Mouse (Mus musculus) olfactory bulb, adult 2 months (tissue): ENCODE results near the gene Ndufaf2. TPM values are rescaled to one million over a fixed set of nuclear protein-coding genes. Genes with fewer than 3 reads are reported as not detected.

Experiments used
- H3K27ac ChIP-seq: fragments of 200-500 bp; 2 replicates; pipeline ENCODE4 v1.5.1; 2012; ENCODE audit warnings: low read depth, low read length; ENCODE audit not compliant: insufficient read depth
- H3K4me1 ChIP-seq: fragments of 200-500 bp; 2 replicates; pipeline ENCODE4 v1.6.1; 2012; ENCODE audit warnings: low read length; ENCODE audit not compliant: control insufficient read depth, insufficient read depth
- H3K4me3 ChIP-seq: fragments of 200-500 bp; 2 replicates; pipeline ENCODE4 v1.5.1; 2012; ENCODE audit warnings: mild to moderate bottlenecking, low read depth, low read length, moderate library complexity; ENCODE audit not compliant: insufficient read depth
- CTCF ChIP-seq: fragments of 200-500 bp; IDR thresholded peaks from 2 replicates; pipeline ENCODE4 v1.5.1; 2012; ENCODE audit warnings: low read depth, mild to moderate bottlenecking, low read length, moderate library complexity; ENCODE audit not compliant: insufficient read depth
- POLR2A ChIP-seq: fragments of 200-500 bp; IDR thresholded peaks from 2 replicates; pipeline ENCODE4 v1.6.1; 2012; ENCODE audit warnings: mild to moderate bottlenecking, low read depth, low read length, moderate library complexity; ENCODE audit not compliant: insufficient read depth
- WGBS: fragments of 180-500 bp; shearing (Covaris S2); methylation state at CpG from one replicate; pipeline ENCODE4 v1.1.7; 2018; 5-methylcytosine and 5-hydroxymethylcytosine counted together
- polyA plus RNA-seq: library from polyadenylated mRNA; stranded (reverse); fragments of >200 nt; gene quantifications from 2 replicates; pipeline ENCODE4 v1.2.4, GENCODE M21; 2012; ENCODE audit warnings: low replicate concordance; ENCODE audit not compliant: missing spikeins, insufficient read depth, insufficient read length

Gene Ndufaf2
- polyA plus RNA-seq, 1 experiment, result not detected

DNA sequence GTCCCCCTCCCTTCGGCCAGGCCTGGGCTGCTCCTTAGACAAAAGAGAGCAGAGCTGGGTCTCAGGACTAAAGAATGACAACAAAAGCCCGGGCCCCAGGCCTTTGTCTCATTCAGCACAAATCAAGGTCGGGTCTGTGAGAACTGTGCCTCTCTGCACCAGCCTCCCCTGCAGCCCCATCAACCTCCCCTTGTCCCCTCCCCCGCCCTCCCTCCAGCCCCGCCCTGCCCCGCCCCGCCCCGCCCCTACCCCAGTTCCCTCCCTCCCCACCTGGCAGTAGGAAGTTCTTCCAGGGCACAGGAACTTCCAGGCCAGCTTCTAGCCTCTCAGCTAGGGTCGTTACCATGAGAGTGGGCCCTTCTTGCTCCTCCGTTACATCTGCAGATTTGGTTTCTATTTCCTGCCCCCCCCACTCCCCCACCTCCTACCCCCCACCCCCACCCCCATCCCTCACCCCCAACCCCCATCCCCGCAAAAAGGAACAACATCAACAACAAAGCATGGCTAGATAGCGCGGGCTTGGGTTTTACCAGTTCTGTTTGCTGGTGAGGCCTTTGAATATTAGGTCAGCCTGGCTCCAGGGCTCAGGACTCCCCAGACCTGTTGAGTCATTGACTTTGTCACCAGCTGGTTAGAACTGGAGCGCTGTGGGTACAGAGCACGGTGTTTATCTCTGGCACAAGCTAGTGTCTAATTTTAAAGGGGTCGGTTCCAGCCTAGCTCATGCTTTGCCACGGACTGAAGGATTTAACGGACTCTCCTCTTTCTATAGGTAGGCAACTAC lies 202.9 kb downstream of the Ndufaf2 start:
- no peak overlapping the region for H3K27ac ChIP-seq
- 36% methylated on average over 18 of the region's 18 CpGs for WGBS
- no peak for TF ChIP-seq CTCF
- TF ChIP-seq POLR2A, result no peak
- no peak overlapping the region for H3K4me3 ChIP-seq
- peaks cover 9% of the 10 kb centered on the region for H3K4me1 ChIP-seq

DNA sequence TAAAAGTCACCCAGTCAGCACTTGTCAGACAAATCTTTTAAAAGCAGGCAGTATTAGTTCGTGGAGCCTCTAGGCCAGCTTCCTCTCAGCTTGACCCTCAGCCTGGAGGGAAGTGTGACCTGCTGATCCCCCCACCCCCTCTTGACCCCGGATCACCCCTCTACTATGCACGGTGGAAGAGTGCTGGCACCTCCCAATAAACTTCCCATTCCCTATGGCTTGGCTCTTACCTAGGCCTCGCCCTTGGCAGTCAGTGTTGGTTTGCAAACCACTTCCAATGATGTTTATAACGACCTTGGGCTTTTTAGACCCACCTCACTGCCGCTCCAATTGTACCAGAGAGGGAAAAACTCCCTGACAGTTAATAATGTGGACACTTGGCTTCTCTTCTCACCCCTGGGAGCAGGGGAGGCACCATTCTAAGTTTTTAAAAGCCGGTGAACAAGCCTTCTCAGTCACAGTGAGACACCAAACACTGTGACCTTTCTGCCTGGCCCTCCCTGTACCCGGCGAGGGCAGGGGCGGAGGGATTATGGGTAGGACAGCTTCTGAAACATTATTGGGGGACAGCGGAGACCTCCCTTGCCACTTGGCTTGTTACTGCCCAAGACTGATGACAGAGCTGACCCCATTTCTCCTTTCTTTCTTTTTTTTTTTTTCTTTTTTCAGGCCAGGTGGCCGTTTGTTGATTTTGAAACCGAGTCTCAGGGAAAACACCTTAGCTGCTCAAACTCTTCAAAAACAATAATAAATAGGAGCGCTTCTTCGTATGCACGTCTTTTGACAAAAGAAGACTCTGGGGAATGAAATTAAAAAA lies 203.8 kb downstream of the Ndufaf2 start:
- TF ChIP-seq POLR2A, result no peak
- TF ChIP-seq CTCF, result no peak
- WGBS, result 75% methylated on average over 16 of the region's 16 CpGs
- H3K27ac ChIP-seq, result no peak overlapping the region
- H3K4me1 ChIP-seq, result peaks cover 9% of the 10 kb centered on the region
- H3K4me3 ChIP-seq, result no peak overlapping the region

- H3K27ac ChIP-seq, result no peak overlapping the region
- 70% methylated on average over 9 of the region's 9 CpGs for WGBS
- TF ChIP-seq CTCF (no peak), POLR2A (no peak)
Observed at GRCm38 (mm10) chr13:107954100-107954444, 204.4 kb downstream of the Ndufaf2 start.

More at GRCm38 (mm10) chr13:107954100-107954444, 204.4 kb downstream of the Ndufaf2 start:
- H3K4me3 ChIP-seq, result no peak overlapping the region
- H3K4me1 ChIP-seq, result peaks cover 9% of the 10 kb centered on the region

Other genes with a start within 250 kb of the Ndufaf2 start
- gene Smim15, start 114.2 kb downstream of the Ndufaf2 start, polyA plus RNA-seq, result not detected in 2 replicates
- not detected in 2 replicates for gene Ercc8, start 108 bp upstream of the Ndufaf2 start, polyA plus RNA-seq
- not detected in 2 replicates for gene Elovl7, start 55.8 kb upstream of the Ndufaf2 start, polyA plus RNA-seq
- gene Depdc1b, start 157.7 kb upstream of the Ndufaf2 start, polyA plus RNA-seq, result not detected in 2 replicates